Mouse (Mus musculus): ENCODE data around the gene Grhl1. TPM values are rescaled to one million over a fixed set of nuclear protein-coding genes. Genes with fewer than 3 reads are reported as not detected.
A peak's percentile ranks its signal among the peaks of the same experiment; 100 is the strongest.

Grhl1 gene
- polyA plus RNA-seq, 1 experiment from 2014 or later: 0.37 TPM

- Histone ChIP-seq H3K9ac (ENCODE audit: low read depth, low read length) (no peak overlapping the region), H3K36me3 (ENCODE audit: control insufficient read depth, insufficient read depth) (no peaks in the 10 kb centered on the region), H3K27ac (ENCODE audit: low read depth, low read length) (no peak overlapping the region), H3K4me3 (ENCODE audit: low read depth, low read length) (no peak overlapping the region), H3K9me3 (ENCODE audit: control insufficient read depth) (no peaks in the 10 kb centered on the region), H3K27me3 (replicated peaks; ENCODE audit: control insufficient read depth, insufficient read depth, low read length) (no peaks in the 10 kb centered on the region; the same call in 1 of the 2 replicates), H3K4me1 (replicated peaks; ENCODE audit: control insufficient read depth, insufficient read depth, low read length) (no peaks in the 10 kb centered on the region), H3K4me2 (replicated peaks; ENCODE audit: low read depth) (no peak overlapping the region)
- WGBS: 88% methylated on average over 3 of the region's 3 CpGs
- ATAC-seq: no peak
- TF ChIP-seq CTCF (IDR thresholded peaks at IDR 0.05; ENCODE audit: low read depth): no peak
These were observed 4.5 kb upstream of the Grhl1 start for GRCm38 (mm10) chr12:24567606-24568005.

- H3K4me2 ChIP-seq (replicated peaks; ENCODE audit: low read depth): peak overlapping the region; percentile 83
- no peaks in the 10 kb centered on the region for H3K4me1 ChIP-seq (replicated peaks; ENCODE audit: control insufficient read depth, insufficient read depth, low read length)
- peak overlapping the region; percentile 57 for H3K4me3 ChIP-seq (ENCODE audit: low read depth, low read length)
- ATAC-seq: peak; percentile 55
- no peak overlapping the region for H3K27ac ChIP-seq (ENCODE audit: low read depth, low read length)
- 6% methylated on average over 46 of the region's 48 CpGs for WGBS
- H3K9me3 ChIP-seq (ENCODE audit: control insufficient read depth): no peaks in the 10 kb centered on the region
- no peak for TF ChIP-seq CTCF (IDR thresholded peaks at IDR 0.05; ENCODE audit: low read depth)
- H3K36me3 ChIP-seq (ENCODE audit: control insufficient read depth, insufficient read depth): no peaks in the 10 kb centered on the region
- peaks cover 5% of the 10 kb centered on the region; the same call in 1 of the 2 replicates for H3K27me3 ChIP-seq (replicated peaks; ENCODE audit: control insufficient read depth, insufficient read depth, low read length)
- H3K9ac ChIP-seq (ENCODE audit: low read depth, low read length): peak overlapping the region; percentile 35
These were observed 565 bp downstream of the Grhl1 start for GRCm38 (mm10) chr12:24572421-24573274.

- H3K4me1 ChIP-seq (replicated peaks; ENCODE audit: control insufficient read depth, insufficient read depth, low read length): no peaks in the 10 kb centered on the region
- 56% methylated on average over 3 of the region's 3 CpGs for WGBS
- no peak overlapping the region for H3K9ac ChIP-seq (ENCODE audit: low read depth, low read length)
- H3K36me3 ChIP-seq (ENCODE audit: control insufficient read depth, insufficient read depth): no peaks in the 10 kb centered on the region
- H3K27ac ChIP-seq (ENCODE audit: low read depth, low read length): no peak overlapping the region
- no peak overlapping the region for H3K4me3 ChIP-seq (ENCODE audit: low read depth, low read length)
- H3K4me2 ChIP-seq (replicated peaks; ENCODE audit: low read depth): no peak overlapping the region
- no peaks in the 10 kb centered on the region for H3K9me3 ChIP-seq (ENCODE audit: control insufficient read depth)
- TF ChIP-seq CTCF (IDR thresholded peaks at IDR 0.05; ENCODE audit: low read depth): no peak
- H3K27me3 ChIP-seq (replicated peaks; ENCODE audit: control insufficient read depth, insufficient read depth, low read length): peaks cover 5% of the 10 kb centered on the region; the same call in 1 of the 2 replicates
- ATAC-seq: no peak
These were observed 1.1 kb downstream of the Grhl1 start for GRCm38 (mm10) chr12:24573275-24573580.

GRCm38 (mm10) chr12:24574870-24575269, 2.8 kb downstream of the Grhl1 start:
- Histone ChIP-seq H3K4me2 (replicated peaks; ENCODE audit: low read depth) (no peak overlapping the region), H3K4me3 (ENCODE audit: low read depth, low read length) (no peak overlapping the region), H3K9me3 (ENCODE audit: control insufficient read depth) (no peaks in the 10 kb centered on the region), H3K9ac (ENCODE audit: low read depth, low read length) (no peak overlapping the region), H3K36me3 (ENCODE audit: control insufficient read depth, insufficient read depth) (no peaks in the 10 kb centered on the region), H3K4me1 (replicated peaks; ENCODE audit: control insufficient read depth, insufficient read depth, low read length) (no peaks in the 10 kb centered on the region), H3K27me3 (replicated peaks; ENCODE audit: control insufficient read depth, insufficient read depth, low read length) (peaks cover 5% of the 10 kb centered on the region; the same call in 1 of the 2 replicates), H3K27ac (ENCODE audit: low read depth, low read length) (no peak overlapping the region)
- TF ChIP-seq CTCF (IDR thresholded peaks at IDR 0.05; ENCODE audit: low read depth): no peak
- WGBS: 31% methylated on average over 7 of the region's 7 CpGs
- no peak for ATAC-seq

GRCm38 (mm10) chr12:24580452-24580851, 8.4 kb downstream of the Grhl1 start:
- Histone ChIP-seq H3K4me3 (ENCODE audit: low read depth, low read length) (no peak overlapping the region), H3K9me3 (ENCODE audit: control insufficient read depth) (no peaks in the 10 kb centered on the region), H3K36me3 (ENCODE audit: control insufficient read depth, insufficient read depth) (no peaks in the 10 kb centered on the region), H3K27me3 (replicated peaks; ENCODE audit: control insufficient read depth, insufficient read depth, low read length) (no peaks in the 10 kb centered on the region), H3K9ac (ENCODE audit: low read depth, low read length) (no peak overlapping the region), H3K4me2 (replicated peaks; ENCODE audit: low read depth) (no peak overlapping the region), H3K4me1 (replicated peaks; ENCODE audit: control insufficient read depth, insufficient read depth, low read length) (no peaks in the 10 kb centered on the region), H3K27ac (ENCODE audit: low read depth, low read length) (no peak overlapping the region)
- no peak for ATAC-seq
- no peak for TF ChIP-seq CTCF (IDR thresholded peaks at IDR 0.05; ENCODE audit: low read depth)
- WGBS: 83% methylated on average over 1 of the region's 1 CpGs

GRCm38 (mm10) chr12:24580996-24581683, 9.1 kb downstream of the Grhl1 start:
- Histone ChIP-seq H3K27me3 (replicated peaks; ENCODE audit: control insufficient read depth, insufficient read depth, low read length) (no peaks in the 10 kb centered on the region), H3K9me3 (ENCODE audit: control insufficient read depth) (no peaks in the 10 kb centered on the region), H3K4me1 (replicated peaks; ENCODE audit: control insufficient read depth, insufficient read depth, low read length) (no peaks in the 10 kb centered on the region), H3K27ac (ENCODE audit: low read depth, low read length) (no peak overlapping the region), H3K36me3 (ENCODE audit: control insufficient read depth, insufficient read depth) (no peaks in the 10 kb centered on the region), H3K4me2 (replicated peaks; ENCODE audit: low read depth) (no peak overlapping the region), H3K4me3 (ENCODE audit: low read depth, low read length) (no peak overlapping the region), H3K9ac (ENCODE audit: low read depth, low read length) (no peak overlapping the region)
- TF ChIP-seq CTCF (IDR thresholded peaks at IDR 0.05; ENCODE audit: low read depth): no peak
- 74% methylated on average over 14 of the region's 14 CpGs for WGBS
- ATAC-seq: no peak
